Mouse (Mus musculus) neural tube, embryonic 15.5 days (tissue): ENCODE results near the gene Chrd. TPM values are rescaled to one million over a fixed set of nuclear protein-coding genes. Genes with fewer than 3 reads are reported as not detected.

Source experiments
- ATAC-seq: fragments of 200-750 bp; cut with Nextera tagmentation; 2 replicates; pipeline ENCODE4 v1.8.0; 2017; ENCODE audit warnings: mild to moderate bottlenecking, moderate TSS enrichment, moderate library complexity; ENCODE audit not compliant: low FRiP score
- H3K27ac ChIP-seq: fragments of 300-500 bp; sonication (generic); replicated peaks from 2 replicates; pipeline ENCODE4 v1.5.1; 2015; ENCODE audit warnings: mild to moderate bottlenecking, inconsistent platforms
- H3K27me3 ChIP-seq: fragments of 300-500 bp; sonication (generic); replicated peaks from 2 replicates; pipeline ENCODE4 v1.6.1; 2015; ENCODE audit warnings: inconsistent platforms
- H3K36me3 ChIP-seq: fragments of 300-500 bp; sonication (generic); 2 replicates; pipeline ENCODE4 v1.6.1; 2015; ENCODE audit warnings: inconsistent platforms
- H3K4me1 ChIP-seq: fragments of 300-500 bp; sonication (generic); 2 replicates; pipeline ENCODE4 v1.6.1; 2015; ENCODE audit warnings: inconsistent platforms
- H3K4me2 ChIP-seq: fragments of 300-500 bp; sonication (generic); 2 replicates; pipeline ENCODE4 v1.6.1; 2015; ENCODE audit warnings: inconsistent platforms, mild to moderate bottlenecking, moderate library complexity
- H3K4me3 ChIP-seq: fragments of 300-500 bp; sonication (generic); replicated peaks from 2 replicates; pipeline ENCODE4 v1.5.1; 2015; ENCODE audit warnings: mild to moderate bottlenecking, inconsistent platforms
- H3K9ac ChIP-seq: fragments of 300-500 bp; sonication (generic); replicated peaks from 2 replicates; pipeline ENCODE4 v1.6.1; 2015; ENCODE audit warnings: mild to moderate bottlenecking, inconsistent platforms
- H3K9me3 ChIP-seq: fragments of 300-500 bp; sonication (generic); replicated peaks from 2 replicates; pipeline ENCODE4 v1.6.1; 2016; ENCODE audit warnings: inconsistent platforms
- WGBS: fragments of 180-500 bp; shearing (Covaris S2); methylation state at CpG from one replicate; pipeline ENCODE4 v1.1.7; 2015; ENCODE audit warnings: mixed read lengths; 5-methylcytosine and 5-hydroxymethylcytosine counted together
- polyA plus RNA-seq: library from polyadenylated mRNA; unstranded; fragments of >200 nt; fragmentation: Nextera tagmentation; extraction: Ambion mirVana; gene quantifications from 2 replicates; pipeline ENCODE4 v1.2.1, GENCODE M21; 2015

Chrd gene
- polyA plus RNA-seq, 1 experiment from 2014 or later, result 7.5 TPM

GRCm38 (mm10) chr16:20723247-20723646 lies 9.7 kb upstream of the Chrd start:
- Histone ChIP-seq H3K36me3 (peaks cover 23% of the 10 kb centered on the region), H3K4me2 (no peak overlapping the region), H3K4me3 (no peak overlapping the region), H3K4me1 (peaks cover 11% of the 10 kb centered on the region), H3K9me3 (no peaks in the 10 kb centered on the region), H3K27me3 (no peaks in the 10 kb centered on the region), H3K9ac (no peak overlapping the region), H3K27ac (no peak overlapping the region)
- no peak for ATAC-seq
- WGBS, result 74% methylated on average over 4 of the region's 4 CpGs

- H3K27me3 ChIP-seq, result no peaks in the 10 kb centered on the region
- 36% methylated on average over 5 of the region's 5 CpGs for WGBS
Measured at GRCm38 (mm10) chr16:20724338-20724748, 8.6 kb upstream of the Chrd start.

GRCm38 (mm10) chr16:20725321-20725720 lies 7.6 kb upstream of the Chrd start:
- no peak overlapping the region for H3K27ac ChIP-seq
- 0 out of 2 replicates have a peak, but pooled peaks cover 4% of the 10 kb centered on the region for H3K4me1 ChIP-seq
- no peaks in the 10 kb centered on the region for H3K27me3 ChIP-seq
- H3K4me2 ChIP-seq, result no peak overlapping the region
- no peak for ATAC-seq
- H3K9ac ChIP-seq, result no peak overlapping the region
- H3K9me3 ChIP-seq, result no peaks in the 10 kb centered on the region
- no peak overlapping the region for H3K4me3 ChIP-seq
- 81% methylated on average over 7 of the region's 7 CpGs for WGBS
- H3K36me3 ChIP-seq, result peaks cover 18% of the 10 kb centered on the region

More at GRCm38 (mm10) chr16:20724338-20724748, 8.6 kb upstream of the Chrd start:
- Histone ChIP-seq H3K4me1 (0 out of 2 replicates have a peak, but pooled peaks cover 4% of the 10 kb centered on the region), H3K4me3 (no peak overlapping the region), H3K9me3 (no peaks in the 10 kb centered on the region), H3K9ac (no peak overlapping the region; the same call in 1 of the 2 replicates), H3K36me3 (peaks cover 23% of the 10 kb centered on the region), H3K4me2 (no peak overlapping the region), H3K27ac (no peak overlapping the region)
- peak; percentile 55; the same call in 1 of the 2 replicates for ATAC-seq

GRCm38 (mm10) chr16:20725750-20726149 lies 7.2 kb upstream of the Chrd start:
- Histone ChIP-seq H3K27ac (no peak overlapping the region), H3K9ac (no peak overlapping the region), H3K4me1 (0 out of 2 replicates have a peak, but pooled peaks cover 4% of the 10 kb centered on the region), H3K4me2 (no peak overlapping the region), H3K4me3 (no peak overlapping the region), H3K9me3 (no peaks in the 10 kb centered on the region), H3K27me3 (no peaks in the 10 kb centered on the region), H3K36me3 (peaks cover 15% of the 10 kb centered on the region)
- no peak for ATAC-seq
- 84% methylated on average over 4 of the region's 4 CpGs for WGBS

- WGBS, result 80% methylated on average over 1 of the region's 1 CpGs
- no peak overlapping the region for H3K4me3 ChIP-seq
- 0 out of 2 replicates have a peak, but pooled peaks cover 4% of the 10 kb centered on the region for H3K4me1 ChIP-seq
- H3K27ac ChIP-seq, result no peak overlapping the region
- H3K4me2 ChIP-seq, result no peak overlapping the region
- ATAC-seq, result no peak
- no peaks in the 10 kb centered on the region for H3K27me3 ChIP-seq
- no peak overlapping the region for H3K9ac ChIP-seq
- peaks cover 12% of the 10 kb centered on the region for H3K36me3 ChIP-seq
- H3K9me3 ChIP-seq, result no peaks in the 10 kb centered on the region
Measured at GRCm38 (mm10) chr16:20726384-20726783, 6.5 kb upstream of the Chrd start.

- H3K27me3 ChIP-seq, result peaks cover 10% of the 10 kb centered on the region
Measured at GRCm38 (mm10) chr16:20730293-20730711, 2.6 kb upstream of the Chrd start.

GRCm38 (mm10) chr16:20731688-20732087 lies 1.2 kb upstream of the Chrd start:
- Histone ChIP-seq H3K27me3 (peaks cover 19% of the 10 kb centered on the region), H3K4me1 (peaks cover 24% of the 10 kb centered on the region), H3K9me3 (no peaks in the 10 kb centered on the region), H3K36me3 (peaks cover 8% of the 10 kb centered on the region; the same call in 1 of the 2 replicates), H3K4me3 (peak overlapping the region; percentile 63; the same call in 1 of the 2 replicates), H3K27ac (0 out of 2 replicates have a peak overlapping the region, but pooled peaks have one; percentile 78), H3K4me2 (peak overlapping the region; percentile 85; the same call in 1 of the 2 replicates), H3K9ac (no peak overlapping the region)
- ATAC-seq, result no peak
- WGBS, result 57% methylated on average over 5 of the region's 5 CpGs

More at GRCm38 (mm10) chr16:20730293-20730711, 2.6 kb upstream of the Chrd start:
- WGBS, result 36% methylated on average over 5 of the region's 5 CpGs
- Histone ChIP-seq H3K4me2 (no peak overlapping the region), H3K9me3 (no peaks in the 10 kb centered on the region), H3K27ac (no peak overlapping the region), H3K4me1 (peaks cover 24% of the 10 kb centered on the region), H3K4me3 (no peak overlapping the region), H3K36me3 (no peaks in the 10 kb centered on the region), H3K9ac (no peak overlapping the region)
- no peak for ATAC-seq

- peak; percentile 67 for ATAC-seq
- peaks cover 14% of the 10 kb centered on the region; the same call in 1 of the 2 replicates for H3K36me3 ChIP-seq
- H3K4me2 ChIP-seq, result peak overlapping the region; percentile 85
- peak overlapping the region; percentile 63 for H3K4me3 ChIP-seq
- WGBS, result 2% methylated on average over 28 of the region's 30 CpGs
- peaks cover 24% of the 10 kb centered on the region for H3K4me1 ChIP-seq
- no peaks in the 10 kb centered on the region for H3K9me3 ChIP-seq
- H3K27ac ChIP-seq, result peak overlapping the region; percentile 78
- H3K27me3 ChIP-seq, result peaks cover 19% of the 10 kb centered on the region
- H3K9ac ChIP-seq, result peak overlapping the region; percentile 75
Measured at GRCm38 (mm10) chr16:20732251-20732924, 539 bp upstream of the Chrd start.

GRCm38 (mm10) chr16:20733731-20734730 lies 1.1 kb downstream of the Chrd start, which contains the start of gene Thpo:
Gene Thpo (minus strand): TSS chr16:20734511.
- Histone ChIP-seq H3K9ac (peak within 1 kb of the TSS; percentile 75), H3K27me3 (peaks cover 19% of the 10 kb centered on the region), H3K27ac (peak within 1 kb of the TSS; percentile 78; the same call in 1 of the 2 replicates), H3K4me3 (peak within 1 kb of the TSS; percentile 63), H3K4me2 (peak within 1 kb of the TSS; percentile 85), H3K4me1 (peaks cover 24% of the 10 kb centered on the region), H3K36me3 (peaks cover 20% of the 10 kb centered on the region; the same call in 1 of the 2 replicates), H3K9me3 (no peaks in the 10 kb centered on the region)
- 2% methylated on average over 45 of the region's 45 CpGs for WGBS
- no peak for ATAC-seq

GRCm38 (mm10) chr16:20735651-20736050 lies 2.7 kb downstream of the Chrd start:
- no peak overlapping the region; the same call in 1 of the 2 replicates for H3K9ac ChIP-seq
- no peaks in the 10 kb centered on the region for H3K9me3 ChIP-seq
- no peak overlapping the region for H3K4me2 ChIP-seq
- H3K27ac ChIP-seq, result no peak overlapping the region
- 78% methylated on average over 5 of the region's 5 CpGs for WGBS
- no peak overlapping the region for H3K4me3 ChIP-seq
- H3K27me3 ChIP-seq, result peaks cover 19% of the 10 kb centered on the region
- H3K36me3 ChIP-seq, result peaks cover 23% of the 10 kb centered on the region; the same call in 1 of the 2 replicates
- peaks cover 24% of the 10 kb centered on the region for H3K4me1 ChIP-seq
- ATAC-seq, result no peak

- Histone ChIP-seq H3K9ac (no peak overlapping the region), H3K9me3 (no peaks in the 10 kb centered on the region), H3K36me3 (peaks cover 23% of the 10 kb centered on the region; the same call in 1 of the 2 replicates), H3K4me2 (no peak overlapping the region), H3K27ac (no peak overlapping the region), H3K4me3 (no peak overlapping the region), H3K4me1 (peaks cover 24% of the 10 kb centered on the region), H3K27me3 (peaks cover 19% of the 10 kb centered on the region)
- 87% methylated on average over 7 of the region's 7 CpGs for WGBS
- ATAC-seq, result no peak
Measured at GRCm38 (mm10) chr16:20736168-20736567, 3.2 kb downstream of the Chrd start.
